Mouse (Mus musculus): ENCODE measurements at regions not wholly inside any gene's neighbourhood (a gene's known extent, or its start where the extent isn't known, plus 50 kb on each side); places are given as distances from the start of the nearest gene placed in this dataset.

DNA sequence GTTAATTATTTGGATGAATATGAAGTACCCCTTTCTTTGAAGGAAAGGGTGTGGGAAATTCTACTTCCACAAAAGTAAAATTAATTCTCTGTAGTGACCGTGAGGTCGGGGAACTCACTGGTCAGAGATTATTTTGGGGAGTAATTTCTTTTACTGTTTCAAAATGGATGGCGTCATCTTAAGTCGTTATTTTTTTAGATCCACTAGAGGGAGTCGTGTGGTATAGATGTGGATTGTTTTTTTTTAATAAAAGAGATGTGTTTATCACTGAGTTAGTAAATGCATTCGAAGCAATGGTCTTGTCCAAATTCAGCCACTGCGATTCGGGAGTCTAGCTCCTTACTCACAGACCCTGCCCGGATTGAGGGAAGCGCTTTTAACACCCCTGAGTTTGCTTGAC is 100.8 kb upstream of the Lsm14a start:
- no peak for DNase-seq

DNA sequence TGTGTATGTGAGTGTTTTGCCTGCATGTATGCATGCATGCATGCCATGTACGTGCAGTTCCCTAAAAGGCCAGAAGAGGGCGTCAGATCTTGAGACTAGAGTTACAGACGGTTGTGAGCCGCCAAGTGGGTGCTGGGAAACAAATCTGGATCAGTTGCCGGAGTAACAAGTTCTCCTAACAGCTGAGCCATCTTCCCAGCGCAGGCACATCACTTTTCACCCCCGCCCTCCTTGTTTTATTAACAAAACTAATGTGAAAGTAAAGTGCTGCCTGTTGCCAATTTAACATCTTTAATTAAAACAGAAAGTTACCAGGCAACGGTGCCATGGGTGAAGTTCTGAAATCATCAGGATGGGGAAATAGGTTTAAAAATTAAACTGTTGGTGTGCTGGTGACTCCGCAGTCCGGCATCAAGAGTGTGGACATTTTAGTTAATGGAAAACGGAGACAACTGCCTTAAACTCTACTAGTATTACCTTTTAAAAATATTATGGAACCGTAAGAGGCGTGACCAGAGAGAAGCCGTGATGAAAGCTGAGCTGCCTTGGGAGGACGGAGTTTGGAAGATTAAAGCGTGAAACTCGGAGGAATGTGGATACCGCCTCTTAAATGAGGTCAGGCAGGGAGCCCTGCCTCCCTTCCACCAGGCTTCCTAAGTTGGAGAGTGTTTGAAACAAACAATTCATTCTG is 91.9 kb upstream of the Lsm14a start:
- no peak for DNase-seq

DNA sequence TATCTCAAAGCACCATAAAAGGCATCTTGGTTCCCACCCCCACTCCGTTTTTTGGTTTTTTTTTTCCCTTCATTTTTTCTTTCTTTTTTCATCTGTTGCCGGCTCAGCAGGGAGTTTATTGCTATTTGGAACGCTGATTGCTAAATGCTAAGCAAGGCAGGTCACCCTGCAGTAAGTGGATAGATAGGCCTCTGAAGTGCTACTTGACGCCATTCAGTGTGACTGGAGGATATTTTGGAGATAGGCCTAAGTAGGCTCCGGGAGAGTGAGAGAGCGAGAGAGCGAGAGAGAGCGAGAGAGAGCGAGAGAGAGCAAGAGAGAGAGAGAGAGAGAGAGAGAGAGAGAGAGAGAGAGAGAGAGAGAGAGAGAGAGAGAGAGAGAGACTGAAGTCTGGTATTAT is 90.3 kb upstream of the Lsm14a start:
- no peak for DNase-seq

DNA sequence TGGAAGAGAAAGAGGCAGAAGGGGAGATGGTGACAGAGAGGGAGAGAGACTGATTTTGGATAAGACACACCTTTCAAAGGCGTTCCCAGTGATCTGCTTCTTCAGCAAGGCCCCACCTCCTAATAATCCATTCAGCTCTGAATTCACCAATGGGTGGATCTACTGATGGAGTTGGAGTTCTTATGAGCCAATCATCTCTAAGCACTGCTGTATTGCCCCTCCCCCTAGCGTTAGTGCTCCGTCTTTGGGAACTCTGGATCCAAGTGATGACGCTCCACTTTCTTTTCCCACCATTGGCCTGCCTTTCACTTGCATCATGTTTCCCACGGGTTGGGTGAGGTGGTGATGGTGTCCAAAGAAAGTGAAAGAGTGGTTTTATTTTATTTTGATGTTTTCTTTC is 87.7 kb upstream of the Lsm14a start:
- DNase-seq, result no peak

DNA sequence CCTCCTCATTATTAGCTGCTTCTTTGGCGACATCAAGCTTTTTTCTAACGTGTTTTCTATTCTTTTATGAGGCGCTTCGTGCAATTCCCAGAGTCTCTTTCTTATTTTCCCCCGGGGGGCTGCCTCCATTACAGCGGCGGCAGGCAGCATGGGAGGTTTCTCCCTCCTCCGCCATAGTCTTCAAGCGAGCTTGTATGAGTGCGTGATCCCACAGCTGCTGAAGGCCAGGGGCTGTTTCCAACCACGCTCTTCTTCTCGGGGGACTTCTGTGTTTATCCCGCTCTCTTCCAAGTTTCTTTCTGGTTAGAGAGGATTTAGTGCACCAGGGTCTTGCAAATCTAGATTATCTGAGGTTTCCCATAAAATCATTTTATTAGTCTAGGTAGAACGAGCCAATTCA is 77.9 kb upstream of the Lsm14a start:
- no peak for DNase-seq

DNA sequence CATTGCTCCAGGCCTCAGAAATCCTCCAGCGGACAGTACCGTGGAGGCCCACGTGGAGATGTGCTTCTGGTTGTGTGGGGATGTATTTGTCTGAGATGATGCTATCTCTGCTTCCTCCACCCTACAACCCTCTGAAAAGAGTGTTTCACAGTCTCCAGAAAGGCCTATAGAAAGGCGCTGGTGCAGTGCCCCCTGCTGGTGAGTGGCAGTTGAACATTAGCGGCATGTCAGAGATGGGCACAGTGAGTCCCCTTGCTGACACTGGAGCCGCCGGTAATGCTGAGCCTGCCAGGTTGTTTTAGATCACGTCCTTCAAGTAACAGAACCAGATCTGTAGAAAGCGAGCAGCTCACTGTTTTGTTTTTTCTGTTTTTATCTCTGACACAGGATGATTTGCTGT is 69.0 kb upstream of the Lsm14a start:
- peak; percentile 25 for DNase-seq

DNA sequence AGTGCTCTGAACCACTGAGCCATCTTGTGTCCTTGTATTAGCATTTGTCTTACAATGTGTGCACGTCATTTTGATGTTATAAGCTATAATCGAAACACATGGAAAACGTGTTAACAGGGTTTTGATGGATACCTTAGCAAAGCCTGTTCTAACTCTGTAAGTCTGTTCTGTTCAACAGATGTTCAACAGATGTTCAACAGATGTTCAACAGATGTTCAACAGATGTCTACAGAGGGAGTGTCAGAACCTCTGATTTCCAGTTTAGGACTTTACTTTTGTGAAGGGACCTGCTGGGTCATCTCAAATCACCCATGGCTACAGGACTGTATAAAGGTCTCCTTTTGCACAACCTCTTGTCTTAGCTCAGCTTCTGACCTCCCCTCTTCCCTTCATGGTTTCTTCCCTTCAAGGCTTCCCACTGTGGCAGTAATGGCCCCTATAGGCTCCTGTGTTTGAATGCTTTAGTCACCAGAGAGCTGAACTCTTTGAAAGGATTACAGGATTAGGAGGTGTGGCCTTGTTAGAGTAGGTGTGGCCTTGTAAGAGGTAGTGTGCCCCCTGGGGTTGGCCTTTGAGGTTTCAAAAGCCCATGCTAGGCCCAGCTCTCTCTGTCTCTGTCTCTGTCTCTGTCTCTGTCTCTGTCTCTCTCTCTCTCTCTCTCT is 66.8 kb upstream of the Lsm14a start:
- no peak for DNase-seq

DNA sequence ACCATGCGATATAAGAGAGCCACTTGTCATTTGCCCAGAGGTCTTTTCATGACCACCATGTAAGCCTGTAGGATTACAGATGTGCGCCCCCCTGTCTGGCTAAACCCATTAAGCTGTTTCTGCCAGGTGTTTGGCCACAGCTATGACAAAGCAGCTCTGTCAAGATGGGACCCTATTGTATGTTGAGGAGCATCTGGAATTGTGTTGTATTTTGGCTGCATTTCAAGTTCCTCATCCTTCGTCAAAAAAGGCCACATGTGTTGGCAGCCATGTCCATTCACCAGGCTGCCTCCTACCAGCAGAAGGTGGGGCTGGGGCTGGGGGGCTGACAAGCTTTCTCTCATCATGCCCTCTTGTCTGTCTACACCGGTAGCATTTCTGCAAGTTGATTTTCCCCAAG is 65.7 kb upstream of the Lsm14a start:
- DNase-seq, result no peak

DNA sequence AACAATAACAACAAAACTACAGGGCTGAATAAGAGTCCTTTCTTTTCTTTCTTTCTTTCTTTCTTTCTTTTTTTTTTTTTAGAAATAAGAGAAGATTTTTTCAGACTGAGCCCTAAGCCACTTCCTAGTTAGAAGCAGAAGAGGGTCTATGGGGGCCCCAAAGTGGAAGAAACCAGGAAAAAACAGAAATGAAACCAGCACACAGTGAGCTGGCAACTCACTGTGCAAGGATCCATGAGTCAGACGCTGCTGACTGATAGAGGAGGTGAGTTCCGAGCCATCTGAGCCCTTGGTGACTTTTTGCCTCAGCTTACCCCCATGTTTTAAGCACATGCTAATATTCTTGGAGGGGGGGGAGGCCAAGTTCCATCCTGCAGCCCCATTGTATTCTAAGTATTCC is 55.2 kb upstream of the Lsm14a start:
- no peak for DNase-seq

DNA sequence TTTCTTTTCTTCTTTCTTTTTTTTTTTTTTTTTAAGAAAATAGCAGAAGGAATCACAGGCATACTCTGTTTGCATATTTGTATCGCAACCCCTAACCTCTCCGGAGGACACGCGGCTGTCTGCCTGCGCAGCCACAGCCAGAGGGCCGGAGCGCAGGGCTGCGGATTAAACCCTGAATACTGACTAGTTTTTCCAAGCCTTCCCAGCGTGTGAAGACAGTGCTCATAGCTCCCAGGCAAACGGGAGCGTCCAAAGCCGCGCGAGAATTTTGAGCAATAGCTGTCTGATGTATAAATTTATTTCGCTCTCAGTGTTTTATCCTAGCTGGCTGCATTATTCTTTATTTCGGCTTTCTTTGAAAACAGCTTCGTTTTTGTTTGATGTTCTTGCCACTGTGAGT is 51.1 kb upstream of the Lsm14a start:
- no peak for DNase-seq

Data from adrenal gland, adult 8-10 months (tissue).